Mouse (Mus musculus): ENCODE measurements around the gene Selplg. TPM values are rescaled to one million over a fixed set of nuclear protein-coding genes. Genes with fewer than 3 reads are reported as not detected.
A peak's percentile ranks its signal among the peaks of the same experiment; 100 is the strongest.
"Not testable (repeated sequence)": the region's sequence is repeated elsewhere in the genome, so short reads cannot be mapped to it uniquely, and the experiment has no call there.

Gene Selplg
- total and polyA plus RNA-seq, 2 experiments from 2014 or later, result 1.1 to 1.8 TPM

DNA sequence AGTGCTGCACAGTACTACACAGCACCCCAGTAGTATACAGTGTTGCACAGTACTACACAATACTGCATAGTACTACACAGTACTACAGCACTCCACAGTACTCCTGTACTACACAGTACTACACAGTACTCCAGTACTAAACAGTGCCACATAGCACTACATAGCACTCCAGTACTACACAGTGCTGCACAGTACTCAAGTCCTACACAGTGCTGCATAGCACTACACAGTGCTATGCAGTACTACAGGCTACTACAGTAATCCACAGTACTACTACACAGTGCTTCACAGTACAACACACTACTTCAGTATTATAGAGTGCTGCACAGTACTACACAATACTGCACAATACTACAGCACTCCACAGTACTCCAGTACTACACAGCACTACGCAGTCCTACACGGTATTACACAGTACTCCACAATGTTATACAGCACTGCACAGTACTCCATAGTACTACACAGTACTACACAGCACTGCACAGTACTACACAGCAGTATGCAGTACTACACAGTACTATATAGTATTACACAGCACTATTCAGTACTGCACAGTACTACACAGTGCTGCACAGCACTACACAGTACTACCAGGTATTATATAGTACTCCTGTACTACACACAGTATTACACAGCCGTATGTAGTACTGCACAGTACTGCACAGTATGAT is 52.2 kb downstream of the Selplg start:
- no peak for TF ChIP-seq CTCF (IDR thresholded peaks at IDR 0.05; ENCODE audit: low read depth)
- no peak overlapping the region for H3K4me3 ChIP-seq (ENCODE audit: low read depth, low read length)
- WGBS, result 99% methylated on average over 3 of the region's 3 CpGs
- no peaks in the 10 kb centered on the region for H3K4me1 ChIP-seq (ENCODE audit: insufficient read depth)
- H3K4me2 ChIP-seq (ENCODE audit: low read depth), result no peak overlapping the region
- peaks cover 20% of the 10 kb centered on the region for H3K36me3 ChIP-seq (ENCODE audit: insufficient read depth)
- no peak for DNase-seq
- ATAC-seq, result peak; percentile 20; the same call in 1 of the 2 replicates
- no peaks in the 10 kb centered on the region for H3K9me3 ChIP-seq (ENCODE audit: low read length)
- no peaks in the 10 kb centered on the region; the same call in 1 of the 2 replicates for H3K27me3 ChIP-seq (ENCODE audit: insufficient read depth, low read length)
- no peak overlapping the region for H3K27ac ChIP-seq (ENCODE audit: low read depth, low read length)
- H3K9ac ChIP-seq, result no peak overlapping the region

GRCm38 (mm10) chr5:113779569-113779968 is 52.9 kb downstream of the Selplg start:
- ATAC-seq (no peak), DNase-seq (no peak)
- no peak for TF ChIP-seq CTCF (IDR thresholded peaks at IDR 0.05; ENCODE audit: low read depth)
- peaks cover 26% of the 10 kb centered on the region for H3K36me3 ChIP-seq (ENCODE audit: insufficient read depth)
- H3K4me1 ChIP-seq (ENCODE audit: insufficient read depth), result no peaks in the 10 kb centered on the region
- H3K27me3 ChIP-seq (ENCODE audit: insufficient read depth, low read length), result no peaks in the 10 kb centered on the region; the same call in 1 of the 2 replicates
- H3K4me3 ChIP-seq (ENCODE audit: low read depth, low read length), result no peak overlapping the region
- no peak overlapping the region for H3K27ac ChIP-seq (ENCODE audit: low read depth, low read length)
- 81% methylated on average over 5 of the region's 5 CpGs for WGBS
- H3K9ac ChIP-seq, result no peak overlapping the region
- H3K9me3 ChIP-seq (ENCODE audit: low read length), result no peaks in the 10 kb centered on the region
- H3K4me2 ChIP-seq (ENCODE audit: low read depth), result no peak overlapping the region

- not testable (repeated sequence) for H3K4me2 ChIP-seq (ENCODE audit: low read depth); H3K27me3 ChIP-seq (ENCODE audit: insufficient read depth, low read length); H3K9me3 ChIP-seq (ENCODE audit: low read length); H3K9ac ChIP-seq; H3K27ac ChIP-seq (ENCODE audit: low read depth, low read length); DNase-seq; H3K4me3 ChIP-seq (ENCODE audit: low read depth, low read length); H3K4me1 ChIP-seq (ENCODE audit: insufficient read depth); ATAC-seq
- WGBS, result 88% methylated on average over 8 of the region's 8 CpGs
- peaks cover 28% of the 10 kb centered on the region for H3K36me3 ChIP-seq (ENCODE audit: insufficient read depth)
Measured at GRCm38 (mm10) chr5:113777728-113778127, 54.7 kb downstream of the Selplg start.

GRCm38 (mm10) chr5:113776896-113777226 is 55.6 kb downstream of the Selplg start:
- DNase-seq, result no peak
- TF ChIP-seq CTCF (IDR thresholded peaks at IDR 0.05; ENCODE audit: low read depth), result no peak
- WGBS, result 90% methylated on average over 8 of the region's 8 CpGs
- Histone ChIP-seq H3K9ac (no peak overlapping the region), H3K4me2 (ENCODE audit: low read depth) (no peak overlapping the region), H3K4me3 (ENCODE audit: low read depth, low read length) (no peak overlapping the region), H3K27ac (ENCODE audit: low read depth, low read length) (no peak overlapping the region), H3K4me1 (ENCODE audit: insufficient read depth) (no peaks in the 10 kb centered on the region), H3K9me3 (ENCODE audit: low read length) (no peaks in the 10 kb centered on the region), H3K27me3 (ENCODE audit: insufficient read depth, low read length) (no peaks in the 10 kb centered on the region), H3K36me3 (ENCODE audit: insufficient read depth) (peaks cover 28% of the 10 kb centered on the region)
- no peak for ATAC-seq

- WGBS, result 92% methylated on average over 15 of the region's 15 CpGs
- Histone ChIP-seq H3K4me2 (ENCODE audit: low read depth) (no peak overlapping the region), H3K36me3 (ENCODE audit: insufficient read depth) (peaks cover 28% of the 10 kb centered on the region), H3K27me3 (ENCODE audit: insufficient read depth, low read length) (no peaks in the 10 kb centered on the region), H3K9ac (no peak overlapping the region), H3K9me3 (ENCODE audit: low read length) (no peaks in the 10 kb centered on the region), H3K4me1 (ENCODE audit: insufficient read depth) (no peaks in the 10 kb centered on the region), H3K4me3 (ENCODE audit: low read depth, low read length) (no peak overlapping the region), H3K27ac (ENCODE audit: low read depth, low read length) (no peak overlapping the region)
- ATAC-seq (no peak), DNase-seq (no peak)
- no peak for TF ChIP-seq CTCF (IDR thresholded peaks at IDR 0.05; ENCODE audit: low read depth)
Measured at GRCm38 (mm10) chr5:113776128-113776895, 56.1 kb downstream of the Selplg start.

DNA sequence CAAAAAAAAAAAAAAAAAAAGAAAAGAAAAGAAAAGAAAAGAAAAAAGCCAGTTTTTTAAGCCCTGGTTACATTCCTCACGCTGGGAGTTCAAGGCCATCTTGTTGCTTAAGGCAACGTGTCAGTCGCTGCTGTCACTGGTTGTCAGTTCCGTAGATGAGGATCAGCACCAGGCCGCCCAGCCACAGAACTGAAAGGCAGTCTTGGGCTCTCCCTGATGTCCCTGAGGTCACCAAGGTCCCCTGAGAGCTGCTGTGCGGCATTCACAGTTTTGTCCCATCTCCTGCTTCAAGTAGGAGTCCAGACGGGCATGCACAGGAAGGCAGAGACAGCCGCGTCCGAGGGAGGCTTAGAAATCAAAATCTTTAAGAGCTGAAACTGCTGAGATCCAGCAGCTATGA is 56.9 kb downstream of the Selplg start:
- Histone ChIP-seq H3K27ac (ENCODE audit: low read depth, low read length) (no peak overlapping the region), H3K4me1 (ENCODE audit: insufficient read depth) (peaks cover 2% of the 10 kb centered on the region), H3K36me3 (ENCODE audit: insufficient read depth) (peaks cover 28% of the 10 kb centered on the region), H3K9ac (no peak overlapping the region), H3K9me3 (ENCODE audit: low read length) (no peaks in the 10 kb centered on the region), H3K4me3 (ENCODE audit: low read depth, low read length) (no peak overlapping the region), H3K4me2 (ENCODE audit: low read depth) (no peak overlapping the region), H3K27me3 (ENCODE audit: insufficient read depth, low read length) (no peaks in the 10 kb centered on the region)
- no peak for TF ChIP-seq CTCF (IDR thresholded peaks at IDR 0.05; ENCODE audit: low read depth)
- WGBS, result 93% methylated on average over 10 of the region's 10 CpGs
- ATAC-seq (no peak), DNase-seq (no peak)

DNA sequence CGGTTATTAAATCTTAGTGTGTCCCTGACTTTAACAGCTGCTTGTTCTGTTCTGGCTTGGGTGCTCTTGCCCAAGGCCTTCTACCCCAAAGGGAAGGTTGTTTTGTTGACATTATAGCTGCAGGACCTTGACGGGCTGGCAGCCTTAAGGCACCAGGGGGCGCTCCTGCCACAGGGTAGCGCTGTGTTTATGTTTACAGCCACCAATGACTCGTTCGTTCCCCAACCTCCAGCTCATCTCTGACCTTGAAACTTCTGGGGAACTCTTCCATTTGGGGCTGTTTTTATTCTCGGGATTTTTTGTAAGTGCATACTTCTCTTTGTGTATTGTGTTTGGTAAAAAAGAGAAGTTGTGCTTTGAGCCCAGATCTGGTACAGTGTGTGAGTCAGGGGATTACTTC is 58.8 kb downstream of the Selplg start:
- Histone ChIP-seq H3K27me3 (ENCODE audit: insufficient read depth, low read length) (no peaks in the 10 kb centered on the region), H3K9me3 (ENCODE audit: low read length) (no peaks in the 10 kb centered on the region), H3K4me3 (ENCODE audit: low read depth, low read length) (peak overlapping the region; percentile 97), H3K9ac (peak overlapping the region; percentile 92; the same call in 1 of the 2 replicates), H3K4me2 (ENCODE audit: low read depth) (peak overlapping the region; percentile 95), H3K4me1 (ENCODE audit: insufficient read depth) (peaks cover 7% of the 10 kb centered on the region), H3K36me3 (ENCODE audit: insufficient read depth) (peaks cover 28% of the 10 kb centered on the region), H3K27ac (ENCODE audit: low read depth, low read length) (no peak overlapping the region)
- TF ChIP-seq CTCF (IDR thresholded peaks at IDR 0.05; ENCODE audit: low read depth), result peak; percentile 94
- ATAC-seq, result no peak
- peak; percentile 82 for DNase-seq
- under 1% methylated on average over 7 of the region's 7 CpGs for WGBS

All from forebrain, postnatal 0 days (tissue).